Mouse (Mus musculus) MEL (cell line): ENCODE results near the gene 2810021J22Rik. TPM values are rescaled to one million over a fixed set of nuclear protein-coding genes. Genes with fewer than 3 reads are reported as not detected.

Experiments
- DNase-seq: peaks from one replicate; pipeline ENCODE4 v3.0.0; 2011; ENCODE audit warnings: low read depth, low spot score
- H3K27ac ChIP-seq: 2 replicates; pipeline ENCODE4 v1.5.1; 2012; ENCODE audit warnings: low read depth, mild to moderate bottlenecking, control low read depth, low read length, moderate library complexity; ENCODE audit not compliant: control insufficient read depth
- H3K27me3 ChIP-seq, 2 experiments: fragments of 150-350 bp in 1 of 2; sonication (generic) in 1 of 2; 2 replicates each; pipeline ENCODE4 v1.6.1; 2012; ENCODE audit warnings: low read length in 2 of 2, mild to moderate bottlenecking in 2 of 2, improper control_type of control experiment in 1 of 2, moderate library complexity in 1 of 2; ENCODE audit not compliant: insufficient read depth in 2 of 2, control insufficient read depth in 1 of 2
- H3K36me3 ChIP-seq, 2 experiments: 2 replicates each; pipeline ENCODE4 v1.6.1; 2012 to 2014; ENCODE audit warnings: low read length in 2 of 2, improper control_type of control experiment in 1 of 2, inconsistent platforms in 1 of 2, mild to moderate bottlenecking in 1 of 2; ENCODE audit not compliant: insufficient read depth in 2 of 2, control insufficient read depth in 1 of 2
- H3K4me1 ChIP-seq, 2 experiments: fragments of 150-350 bp in 1 of 2; sonication (generic) in 1 of 2; 2 replicates each; pipeline ENCODE4 v1.6.1; 2012; ENCODE audit warnings: low read length in 2 of 2, improper control_type of control experiment in 1 of 2, mild to moderate bottlenecking in 1 of 2; ENCODE audit not compliant: insufficient read depth in 2 of 2, control insufficient read depth in 1 of 2
- H3K4me3 ChIP-seq, 2 experiments: fragments of 150-350 bp in 1 of 2; sonication (generic) in 1 of 2; 2 replicates each; pipeline ENCODE4 v1.5.1; 2012; ENCODE audit warnings: low read depth in 2 of 2, low read length in 2 of 2, mild to moderate bottlenecking in 2 of 2, moderate library complexity in 2 of 2, control low read depth in 1 of 2, improper control_type of control experiment in 1 of 2; ENCODE audit not compliant: control insufficient read depth in 1 of 2, insufficient read depth in 1 of 2
- H3K79me2 ChIP-seq: 2 replicates; pipeline ENCODE4 v1.6.1; 2012; ENCODE audit warnings: mild to moderate bottlenecking, low read length, moderate library complexity; ENCODE audit not compliant: control insufficient read depth, poor library complexity, insufficient read depth
- H3K9ac ChIP-seq: 2 replicates; pipeline ENCODE4 v1.6.1; 2012; ENCODE audit warnings: low read depth, mild to moderate bottlenecking, control low read depth, low read length, moderate library complexity; ENCODE audit not compliant: control insufficient read depth, poor library complexity, severe bottlenecking
- H3K9me3 ChIP-seq: fragments of 150-350 bp; sonication (generic); replicated peaks from 2 replicates; pipeline ENCODE4 v1.6.1; 2012; ENCODE audit warnings: mild to moderate bottlenecking, low read length, improper control_type of control experiment, moderate library complexity; ENCODE audit not compliant: insufficient read depth
- BHLHE40 ChIP-seq: IDR thresholded peaks from 2 replicates; pipeline ENCODE4 v1.6.1; 2012; ENCODE audit warnings: low read depth, mild to moderate bottlenecking, inconsistent platforms, low read length, improper control_type of control experiment, borderline replicate concordance
- CHD2 ChIP-seq: IDR thresholded peaks from 2 replicates; pipeline ENCODE4 v1.6.1; 2011; ENCODE audit warnings: low read length, improper control_type of control experiment
- CTCF ChIP-seq, 3 experiments: IDR thresholded peaks in 2 of 3; conservative IDR thresholded peaks in 1 of 3; 2 replicates each; pipeline ENCODE4 v1.5.1; 2011 to 2012; ENCODE audit warnings: low read length in 3 of 3, low read depth in 2 of 3, mild to moderate bottlenecking in 2 of 3, improper control_type of control experiment in 1 of 3, inconsistent platforms in 1 of 3, mixed read lengths in 1 of 3, moderate library complexity in 1 of 3; ENCODE audit not compliant: control insufficient read depth in 1 of 3, insufficient read depth in 1 of 3, poor library complexity in 1 of 3, severe bottlenecking in 1 of 3
- ELF1 ChIP-seq: IDR thresholded peaks from 2 replicates; pipeline ENCODE4 v1.6.1; 2014; ENCODE audit warnings: low read depth, mild to moderate bottlenecking, inconsistent platforms, low read length, improper control_type of control experiment, moderate library complexity
- ETS1 ChIP-seq: IDR thresholded peaks from 2 replicates; pipeline ENCODE4 v1.6.1; 2012; ENCODE audit warnings: low read depth, mild to moderate bottlenecking, inconsistent platforms, low read length, improper control_type of control experiment, moderate library complexity
- GABPA ChIP-seq: IDR thresholded peaks from 2 replicates; pipeline ENCODE4 v1.6.1; 2012; ENCODE audit warnings: low read depth, mild to moderate bottlenecking, inconsistent platforms, low read length, improper control_type of control experiment, moderate library complexity
- GATA1 ChIP-seq: IDR thresholded peaks from 2 replicates; pipeline ENCODE4 v1.6.1; 2011; ENCODE audit warnings: low read depth, low read length, improper control_type of control experiment
- KAT2A ChIP-seq: conservative IDR thresholded peaks from 2 replicates; pipeline ENCODE4 v1.6.1; 2012; ENCODE audit warnings: low read depth, low read length, improper control_type of control experiment, inconsistent platforms
- MAFK ChIP-seq: IDR thresholded peaks from 2 replicates; pipeline ENCODE4 v1.6.1; 2011; ENCODE audit warnings: low read depth, mild to moderate bottlenecking, low read length, improper control_type of control experiment, borderline replicate concordance
- MAX ChIP-seq: IDR thresholded peaks from 2 replicates; pipeline ENCODE4 v1.6.1; 2011; ENCODE audit warnings: low read length, improper control_type of control experiment
- MAZ ChIP-seq: IDR thresholded peaks from 2 replicates; pipeline ENCODE4 v1.6.1; 2012; ENCODE audit warnings: low read depth, mild to moderate bottlenecking, inconsistent platforms, low read length, improper control_type of control experiment
- MEF2A ChIP-seq: IDR thresholded peaks from 2 replicates; pipeline ENCODE4 v1.6.1; 2014; ENCODE audit warnings: low read depth, mild to moderate bottlenecking, inconsistent platforms, low read length, improper control_type of control experiment; ENCODE audit not compliant: poor library complexity, insufficient replicate concordance, severe bottlenecking; ENCODE audit errors: extremely low read depth
- MYC ChIP-seq: IDR thresholded peaks from 2 replicates; pipeline ENCODE4 v1.6.1; 2011; ENCODE audit warnings: low read depth, mild to moderate bottlenecking, low read length, improper control_type of control experiment, moderate library complexity
- POLR2A ChIP-seq, 2 experiments: IDR thresholded peaks; 2 replicates each; pipeline ENCODE4 v1.6.1; 2011 to 2012; ENCODE audit warnings: low read length in 2 of 2, mild to moderate bottlenecking in 2 of 2, control low read depth in 1 of 2, improper control_type of control experiment in 1 of 2, low read depth in 1 of 2, moderate library complexity in 1 of 2; ENCODE audit not compliant: control insufficient read depth in 1 of 2, insufficient read depth in 1 of 2, poor library complexity in 1 of 2
- RAD21 ChIP-seq: IDR thresholded peaks from 2 replicates; pipeline ENCODE4 v1.6.1; 2011; ENCODE audit warnings: mild to moderate bottlenecking, low read depth, low read length, improper control_type of control experiment
- RCOR1 ChIP-seq: IDR thresholded peaks from 2 replicates; pipeline ENCODE4 v1.6.1; 2012; ENCODE audit warnings: low read depth, mild to moderate bottlenecking, inconsistent platforms, low read length, improper control_type of control experiment
- TCF12 ChIP-seq: IDR thresholded peaks from 2 replicates; pipeline ENCODE4 v1.6.1; 2014; ENCODE audit warnings: low read depth, mild to moderate bottlenecking, inconsistent platforms, low read length, improper control_type of control experiment, moderate library complexity
- UBTF ChIP-seq: IDR thresholded peaks from 2 replicates; pipeline ENCODE4 v1.6.1; 2012; ENCODE audit warnings: low read depth, mild to moderate bottlenecking, inconsistent platforms, low read length, improper control_type of control experiment, moderate library complexity, borderline replicate concordance; ENCODE audit not compliant: insufficient read depth
- USF2 ChIP-seq, 2 experiments: IDR thresholded peaks; 2 replicates each; pipeline ENCODE4 v1.6.1; 2011 to 2012; ENCODE audit warnings: improper control_type of control experiment in 2 of 2, low read length in 2 of 2, borderline replicate concordance in 1 of 2, inconsistent platforms in 1 of 2, low read depth in 1 of 2, mild to moderate bottlenecking in 1 of 2; ENCODE audit not compliant: insufficient read depth in 1 of 2
- ZC3H11A ChIP-seq: IDR thresholded peaks from 2 replicates; pipeline ENCODE4 v1.6.1; 2012; ENCODE audit warnings: low read depth, mild to moderate bottlenecking, inconsistent platforms, low read length, improper control_type of control experiment
- ZKSCAN1 ChIP-seq: IDR thresholded peaks from 2 replicates; pipeline ENCODE4 v1.6.1; 2012; ENCODE audit warnings: low read depth, mild to moderate bottlenecking, inconsistent platforms, low read length, improper control_type of control experiment, moderate library complexity
- ZMIZ1 ChIP-seq: IDR thresholded peaks from 2 replicates; pipeline ENCODE4 v1.6.1; 2012; ENCODE audit warnings: low read depth, mild to moderate bottlenecking, inconsistent platforms, low read length, improper control_type of control experiment, moderate library complexity
- polyA plus RNA-seq, 2 experiments: library from polyadenylated mRNA; stranded (reverse) in 1 of 2; unstranded in 1 of 2; fragments of >175 nt in 1 of 2; fragments of >200 nt in 1 of 2; gene quantifications; 2 replicates each; pipeline versions ENCODE4 v1.2.1 to v1.2.4; 2012; ENCODE audit warnings: low replicate concordance in 2 of 2, low read depth in 1 of 2; ENCODE audit not compliant: insufficient read length in 2 of 2, insufficient read depth in 1 of 2, missing spikeins in 1 of 2
- total RNA-seq: library from RNA; depleted of rRNA; stranded (reverse); fragments of 300-350 nt; gene quantifications from 2 replicates; pipeline ENCODE4 v1.2.3, GENCODE M21; 2012

The 2810021J22Rik gene
- total and polyA plus RNA-seq, 3 experiments = 5.8 to 6.2 TPM; not detected in 1

DNA sequence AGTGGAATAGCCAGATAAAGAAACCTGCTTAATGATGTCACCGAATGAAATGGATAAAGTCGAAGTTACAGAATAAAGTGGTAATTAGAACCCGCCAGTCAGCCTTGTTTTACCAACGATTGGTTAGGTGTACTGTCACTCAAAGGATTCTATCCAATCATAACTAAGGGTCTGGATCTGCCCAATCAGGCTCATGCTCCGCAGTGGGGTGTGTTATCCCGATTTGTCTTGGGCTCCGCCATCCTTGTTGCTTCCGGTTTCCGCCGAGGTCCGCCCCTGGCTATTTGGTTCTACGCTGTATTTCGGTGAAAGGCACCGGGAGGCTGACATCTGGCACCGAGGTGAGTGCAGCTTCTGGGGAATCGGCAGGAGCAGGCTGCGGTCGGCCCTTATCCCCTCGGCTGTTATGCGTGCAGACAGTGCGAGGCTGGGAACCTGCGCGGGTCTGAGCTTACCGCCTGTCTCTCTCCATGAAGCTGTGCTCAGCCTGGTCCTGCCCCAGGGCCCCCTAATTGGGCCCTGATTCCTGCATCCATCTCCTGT is 20.0 kb upstream of the 2810021J22Rik start, which contains the start of gene Gm12258 (continued):
- TF ChIP-seq CTCF (IDR thresholded peaks at IDR 0.05 in 2 of 3, conservative IDR thresholded peaks at IDR 0.05 in 1 of 3; ENCODE audit: control insufficient read depth in 1 of 3, insufficient read depth in 1 of 3, low read depth in 2 of 3, low read length in 3 of 3, poor library complexity in 1 of 3, severe bottlenecking in 1 of 3) (no peak), ZMIZ1 (no peak), POLR2A (IDR thresholded peaks at IDR 0.05; ENCODE audit: control insufficient read depth in 1 of 2, insufficient read depth in 1 of 2, low read depth in 1 of 2, low read length in 2 of 2, poor library complexity in 1 of 2) (peak; percentile 59 to 75; a peak in 3 of 4 replicates)
- TF ChIP-seq, all 39 proteins: peak for 18

DNA sequence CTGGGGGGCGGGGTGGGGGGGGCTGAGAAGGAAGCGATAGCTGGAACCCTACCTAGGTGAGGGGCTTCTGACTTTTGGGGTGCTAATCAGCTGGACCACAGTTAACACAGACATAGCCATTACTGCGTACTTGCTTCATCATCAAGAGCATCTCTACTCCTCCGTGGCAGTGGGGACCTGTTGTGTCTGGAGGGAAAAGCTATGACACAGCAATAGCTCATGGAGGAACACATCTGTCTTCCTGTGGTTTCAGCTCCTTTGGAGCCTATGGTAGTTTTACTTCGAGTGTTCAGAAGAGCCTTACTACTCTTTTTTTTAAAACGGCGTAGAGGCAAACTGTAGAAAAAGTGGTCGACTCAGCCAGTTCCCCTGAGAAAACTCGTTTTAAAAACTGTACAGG is 19.4 kb upstream of the 2810021J22Rik start:
- no peaks in the 10 kb centered on the region for H3K9me3 ChIP-seq
- TF ChIP-seq UBTF (no peak), ETS1 (no peak), BHLHE40 (no peak), TCF12 (no peak), MEF2A (no peak), MAZ (no peak), ZMIZ1 (no peak), RCOR1 (no peak), ZC3H11A (no peak), RAD21 (no peak), USF2 (IDR thresholded peaks at IDR 0.05; ENCODE audit: borderline replicate concordance in 1 of 2, insufficient read depth in 1 of 2, low read depth in 1 of 2, low read length in 2 of 2) (no peak)
- H3K4me1 ChIP-seq = peaks cover 2 to 5% of the 10 kb centered on the region in 2 experiments; a peak in 2 of 4 replicates
- H3K79me2 ChIP-seq = peaks cover 6% of the 10 kb centered on the region; the same call in 1 of the 2 replicates
- H3K27me3 ChIP-seq = no peaks in the 10 kb centered on the region; a peak in 1 of 4 replicates
- H3K27ac ChIP-seq = no peak overlapping the region
- peak; percentile 26 for DNase-seq
- H3K9ac ChIP-seq = peak overlapping the region; percentile 91
- H3K4me3 ChIP-seq = peak overlapping the region; percentile 79 to 97
- peaks cover 3 to 9% of the 10 kb centered on the region in 2 experiments; a peak in 3 of 4 replicates for H3K36me3 ChIP-seq

DNA sequence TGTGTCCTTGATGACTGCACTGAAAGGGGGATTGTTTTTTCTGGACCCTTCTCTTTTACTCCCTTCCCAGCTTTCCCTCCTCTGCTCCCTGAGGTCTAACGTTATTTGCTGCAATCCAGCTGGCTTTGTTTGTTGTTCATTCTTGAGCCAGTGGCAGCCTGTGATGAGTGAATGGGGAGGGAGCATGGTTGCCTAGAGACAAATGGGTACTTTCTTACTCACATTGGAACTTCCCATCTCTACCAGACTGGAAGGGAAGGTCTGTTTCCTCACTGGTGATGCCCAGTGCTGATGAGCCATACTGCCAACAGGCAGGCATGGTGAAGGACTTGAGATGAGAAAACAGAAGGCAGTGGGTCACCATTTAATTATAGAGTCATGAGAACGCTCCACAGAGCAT is 17.3 kb upstream of the 2810021J22Rik start:
- no peak overlapping the region for H3K4me3 ChIP-seq
- DNase-seq = no peak
- no peak for TF ChIP-seq GATA1
- TF ChIP-seq MAFK = no peak
- TF ChIP-seq ELF1 = no peak
- TF ChIP-seq TCF12 = no peak
- no peak for TF ChIP-seq USF2 (IDR thresholded peaks at IDR 0.05; ENCODE audit: borderline replicate concordance in 1 of 2, insufficient read depth in 1 of 2, low read depth in 1 of 2, low read length in 2 of 2)
- TF ChIP-seq MEF2A = no peak
- TF ChIP-seq CTCF (IDR thresholded peaks at IDR 0.05 in 2 of 3, conservative IDR thresholded peaks at IDR 0.05 in 1 of 3; ENCODE audit: control insufficient read depth in 1 of 3, insufficient read depth in 1 of 3, low read depth in 2 of 3, low read length in 3 of 3, poor library complexity in 1 of 3, severe bottlenecking in 1 of 3) = no peak
- no peak for TF ChIP-seq ZKSCAN1
- no peak for TF ChIP-seq MAX
- TF ChIP-seq GABPA = no peak
- TF ChIP-seq MAZ = no peak
- TF ChIP-seq MYC = no peak
- TF ChIP-seq ZMIZ1 = no peak
- no peak for TF ChIP-seq ZC3H11A
- TF ChIP-seq ETS1 = no peak
- no peak for TF ChIP-seq CHD2
- no peak for TF ChIP-seq KAT2A
- peaks cover 6% of the 10 kb centered on the region; the same call in 1 of the 2 replicates for H3K79me2 ChIP-seq
- no peak overlapping the region for H3K9ac ChIP-seq
- H3K4me1 ChIP-seq = peaks cover 2 to 5% of the 10 kb centered on the region in 2 experiments; a peak in 2 of 4 replicates
- H3K9me3 ChIP-seq = no peaks in the 10 kb centered on the region
- peaks cover 3 to 9% of the 10 kb centered on the region in 2 experiments; a peak in 3 of 4 replicates for H3K36me3 ChIP-seq
- H3K27ac ChIP-seq = no peak overlapping the region
- H3K27me3 ChIP-seq = no peaks in the 10 kb centered on the region
